ENCODE assay signal across 24 mouse cellular contexts in the genomic region with DNA sequence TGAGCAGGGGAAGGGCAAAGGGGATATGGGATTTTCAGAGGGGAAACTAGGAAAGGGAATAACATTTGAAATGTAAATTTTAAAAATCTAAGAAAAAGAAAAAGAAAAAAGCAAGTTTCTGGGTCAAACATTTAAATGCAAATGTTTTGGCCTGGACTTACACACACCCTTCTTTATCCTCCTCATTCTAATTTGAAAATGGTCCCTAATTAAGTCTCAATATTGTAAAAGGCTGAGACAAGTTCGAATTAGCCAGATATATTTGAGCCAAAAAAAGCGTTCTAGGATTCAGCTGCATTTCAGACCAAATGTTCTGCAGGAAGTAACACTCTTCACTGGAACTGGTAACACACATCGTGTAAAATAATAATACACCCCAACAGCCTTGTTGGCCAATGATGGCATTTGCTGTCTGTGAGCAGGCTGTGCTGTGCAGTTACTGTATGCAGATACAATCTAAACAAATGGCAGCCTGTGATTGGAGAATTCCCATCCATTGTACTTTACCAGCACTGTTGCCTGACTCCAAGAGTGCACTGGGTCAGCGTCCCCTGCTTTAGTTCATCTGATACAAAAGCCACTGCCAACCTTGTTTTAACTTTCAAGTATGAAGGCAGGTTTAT. TPM values are rescaled to one million over a fixed set of nuclear protein-coding genes. Genes with fewer than 3 reads are reported as not detected.
"Had no signal": no experiment of that assay in that cellular context is flagged by ENCODE, and none has a peak within 500 bp of the region (broad histone marks: within the 10 kb centered on the region; RNA-seq: fewer than 3 reads in every experiment).

No protein-coding gene starts in this region.

- H3K4me3 ChIP-seq: lung, embryonic 15.5 days; megakaryocyte, embryonic 14.5 days; midbrain, embryonic 13.5 days; midbrain, embryonic 15.5 days; neural tube, embryonic 12.5 days; stomach, embryonic 15.5 days had no signal

- H3K4me1 ChIP-seq: lung, embryonic 15.5 days; megakaryocyte, embryonic 14.5 days; midbrain, embryonic 13.5 days; midbrain, embryonic 15.5 days; neural tube, embryonic 12.5 days; stomach, embryonic 15.5 days had no signal

- DNase-seq: lung, adult 2 months; lung, postnatal 14 days; lung, postnatal 36 days; right cerebral cortex, postnatal 14 days; thymus, adult 2 months; thymus, postnatal 25 days; thymus, postnatal 4 days had no signal

- H3K27ac ChIP-seq: lung, embryonic 15.5 days; macrophage; midbrain, embryonic 13.5 days; midbrain, embryonic 15.5 days; neural tube, embryonic 12.5 days; stomach, embryonic 15.5 days; stomach, postnatal 0 days had no signal

- H3K36me3 ChIP-seq: lung, embryonic 15.5 days; midbrain, embryonic 13.5 days; midbrain, embryonic 15.5 days; neural tube, embryonic 12.5 days; stomach, embryonic 15.5 days had no signal

- ATAC-seq: lung, postnatal 0 days; midbrain, embryonic 13.5 days; midbrain, embryonic 15.5 days had no signal

- H3K9me3 ChIP-seq: lung, embryonic 15.5 days; midbrain, embryonic 13.5 days; midbrain, embryonic 15.5 days; neural tube, embryonic 12.5 days; stomach, embryonic 15.5 days had no signal

- H3K27me3 ChIP-seq: lung, embryonic 15.5 days; megakaryocyte, embryonic 14.5 days; midbrain, embryonic 13.5 days; midbrain, embryonic 15.5 days; neural tube, embryonic 12.5 days; stomach, embryonic 15.5 days had no signal

- H3K4me2 ChIP-seq: lung, embryonic 15.5 days; midbrain, embryonic 11.5 days; midbrain, embryonic 13.5 days; midbrain, embryonic 15.5 days; neural tube, embryonic 12.5 days; stomach, embryonic 15.5 days had no signal

- H3K9ac ChIP-seq: lung, embryonic 15.5 days; midbrain, embryonic 13.5 days; midbrain, embryonic 15.5 days; neural tube, embryonic 12.5 days; stomach, embryonic 15.5 days had no signal

RNA-seq across cellular contexts. Expression of a gene that starts 30.0 kb away (rescaled TPM):
- total RNA-seq: megakaryocyte progenitor cell, adult 5-6 weeks; midbrain, postnatal 0 days; monocyte, adult 5-6 weeks; neutrophil, adult 5-6 weeks had no signal
- polyA plus RNA-seq: lung, adult 2 months; lung, embryonic 15.5 days; lung, postnatal 0 days; macrophage; midbrain, embryonic 11.5 days; midbrain, embryonic 13.5 days; midbrain, embryonic 15.5 days; midbrain, postnatal 0 days; neural tube, embryonic 12.5 days; neural tube, embryonic 14.5 days; spleen, adult 2 months; stomach, embryonic 15.5 days; stomach, postnatal 0 days; thymus, adult 2 months; urinary bladder, adult 2 months had no signal
